Mouse (Mus musculus) MEL (cell line): ENCODE results near the gene Spaca3.

Experiments used
- BHLHE40 ChIP-seq: IDR thresholded peaks from 2 replicates; pipeline ENCODE4 v1.6.1; 2012; ENCODE audit warnings: low read depth, mild to moderate bottlenecking, inconsistent platforms, low read length, improper control_type of control experiment, borderline replicate concordance
- CHD1 ChIP-seq: IDR thresholded peaks from 2 replicates; pipeline ENCODE4 v1.6.1; 2012; ENCODE audit warnings: low read depth, mild to moderate bottlenecking, inconsistent platforms, low read length, improper control_type of control experiment
- CTCF ChIP-seq, 3 experiments: IDR thresholded peaks in 2 of 3; conservative IDR thresholded peaks in 1 of 3; 2 replicates each; pipeline ENCODE4 v1.5.1; 2011 to 2012; ENCODE audit warnings: low read length in 3 of 3, low read depth in 2 of 3, mild to moderate bottlenecking in 2 of 3, improper control_type of control experiment in 1 of 3, inconsistent platforms in 1 of 3, mixed read lengths in 1 of 3, moderate library complexity in 1 of 3; ENCODE audit not compliant: control insufficient read depth in 1 of 3, insufficient read depth in 1 of 3, poor library complexity in 1 of 3, severe bottlenecking in 1 of 3
- E2F4 ChIP-seq: IDR thresholded peaks from 2 replicates; pipeline ENCODE4 v1.6.1; 2011; ENCODE audit warnings: low read depth, low read length, improper control_type of control experiment, borderline replicate concordance
- ELF1 ChIP-seq: IDR thresholded peaks from 2 replicates; pipeline ENCODE4 v1.6.1; 2014; ENCODE audit warnings: low read depth, mild to moderate bottlenecking, inconsistent platforms, low read length, improper control_type of control experiment, moderate library complexity
- GATA1 ChIP-seq: IDR thresholded peaks from 2 replicates; pipeline ENCODE4 v1.6.1; 2011; ENCODE audit warnings: low read depth, low read length, improper control_type of control experiment
- MAX ChIP-seq: IDR thresholded peaks from 2 replicates; pipeline ENCODE4 v1.6.1; 2011; ENCODE audit warnings: low read length, improper control_type of control experiment
- MAZ ChIP-seq: IDR thresholded peaks from 2 replicates; pipeline ENCODE4 v1.6.1; 2012; ENCODE audit warnings: low read depth, mild to moderate bottlenecking, inconsistent platforms, low read length, improper control_type of control experiment
- MXI1 ChIP-seq: IDR thresholded peaks from 2 replicates; pipeline ENCODE4 v1.6.1; 2011; ENCODE audit warnings: mild to moderate bottlenecking, low read depth, low read length, improper control_type of control experiment
- NRF1 ChIP-seq: IDR thresholded peaks from 2 replicates; pipeline ENCODE4 v1.6.1; 2014; ENCODE audit warnings: low read depth, mild to moderate bottlenecking, inconsistent platforms, low read length, improper control_type of control experiment, moderate library complexity; ENCODE audit not compliant: poor library complexity, insufficient read depth, severe bottlenecking
- POLR2A ChIP-seq, 2 experiments: IDR thresholded peaks; 2 replicates each; pipeline ENCODE4 v1.6.1; 2011 to 2012; ENCODE audit warnings: low read length in 2 of 2, mild to moderate bottlenecking in 2 of 2, control low read depth in 1 of 2, improper control_type of control experiment in 1 of 2, low read depth in 1 of 2, moderate library complexity in 1 of 2; ENCODE audit not compliant: control insufficient read depth in 1 of 2, insufficient read depth in 1 of 2, poor library complexity in 1 of 2
- RAD21 ChIP-seq: IDR thresholded peaks from 2 replicates; pipeline ENCODE4 v1.6.1; 2011; ENCODE audit warnings: mild to moderate bottlenecking, low read depth, low read length, improper control_type of control experiment
- SIN3A ChIP-seq: IDR thresholded peaks from 2 replicates; pipeline ENCODE4 v1.6.1; 2012; ENCODE audit warnings: low read length, improper control_type of control experiment, inconsistent platforms
- ZC3H11A ChIP-seq: IDR thresholded peaks from 2 replicates; pipeline ENCODE4 v1.6.1; 2012; ENCODE audit warnings: low read depth, mild to moderate bottlenecking, inconsistent platforms, low read length, improper control_type of control experiment

- TF ChIP-seq GATA1 (no peak), E2F4 (no peak), POLR2A (IDR thresholded peaks at IDR 0.05; ENCODE audit: control insufficient read depth in 1 of 2, insufficient read depth in 1 of 2, low read depth in 1 of 2, low read length in 2 of 2, poor library complexity in 1 of 2) (no peak), CHD1 (no peak), CTCF (IDR thresholded peaks at IDR 0.05 in 2 of 3, conservative IDR thresholded peaks at IDR 0.05 in 1 of 3; ENCODE audit: control insufficient read depth in 1 of 3, insufficient read depth in 1 of 3, low read depth in 2 of 3, low read length in 3 of 3, poor library complexity in 1 of 3, severe bottlenecking in 1 of 3) (peak; percentile 17 to 61 (median 61); a peak in 5 of 6 replicates), MXI1 (no peak), MAZ (no peak), ELF1 (no peak), BHLHE40 (no peak), MAX (no peak), SIN3A (no peak), ZC3H11A (no peak; the same call in 1 of the 2 replicates), NRF1 (no peak), RAD21 (peak; percentile 33)
These were observed 48.3 kb downstream of the Spaca3 start for GRCm38 (mm10) chr11:80906456-80906855.
